Mouse (Mus musculus) myocyte (in vitro differentiated cells): ENCODE measurements around the gene Dvl1. TPM values are rescaled to one million over a fixed set of nuclear protein-coding genes. Genes with fewer than 3 reads are reported as not detected.

Experiments
- H3K27me3 ChIP-seq: one replicate; pipeline ENCODE4 v1.6.1; 2011; ENCODE audit not compliant: control insufficient read depth, insufficient read depth, insufficient read length
- H3K36me3 ChIP-seq: one replicate; pipeline ENCODE4 v1.6.1; 2011; ENCODE audit not compliant: control insufficient read depth, insufficient read depth
- H3K4me2 ChIP-seq: one replicate; pipeline ENCODE4 v1.6.1; 2011; ENCODE audit warnings: low read depth, control low read depth
- H3K4me3 ChIP-seq: one replicate; pipeline ENCODE4 v1.5.1; 2011; ENCODE audit warnings: mild to moderate bottlenecking, control low read depth, moderate library complexity
- H3K79me2 ChIP-seq: one replicate; pipeline ENCODE4 v1.6.1; 2011; ENCODE audit not compliant: control insufficient read depth, insufficient read depth
- H3ac ChIP-seq: one replicate; pipeline ENCODE4 v1.6.1; 2011; ENCODE audit not compliant: control insufficient read depth, insufficient read length
- CEBPB ChIP-seq: IDR thresholded peaks from 2 replicates; pipeline ENCODE4 v1.6.1; 2011; ENCODE audit warnings: mild to moderate bottlenecking, moderate library complexity; ENCODE audit not compliant: poor library complexity, insufficient read depth, severe bottlenecking
- E2F4 ChIP-seq: IDR thresholded peaks from one replicate; pipeline ENCODE4 v1.6.1; 2011; ENCODE audit warnings: mild to moderate bottlenecking, control low read depth, moderate library complexity; ENCODE audit not compliant: insufficient read depth
- MAX ChIP-seq: IDR thresholded peaks from one replicate; pipeline ENCODE4 v1.6.1; 2011; ENCODE audit warnings: low read depth, mild to moderate bottlenecking, control low read depth
- MYOD1 ChIP-seq, 3 experiments: IDR thresholded peaks; one replicate each; pipeline ENCODE4 v1.6.1; 2011; ENCODE audit warnings: control low read depth in 2 of 3, low read depth in 2 of 3, mild to moderate bottlenecking in 2 of 3, moderate library complexity in 1 of 3; ENCODE audit not compliant: insufficient read length in 2 of 3, control insufficient read depth in 1 of 3
- MYOG ChIP-seq, 3 experiments: IDR thresholded peaks; one replicate each; pipeline ENCODE4 v1.6.1; 2011; ENCODE audit warnings: control low read depth in 2 of 3, low read depth in 2 of 3, mild to moderate bottlenecking in 2 of 3; ENCODE audit not compliant: insufficient read length in 2 of 3, control insufficient read depth in 1 of 3, insufficient read depth in 1 of 3
- POLR2A ChIP-seq: IDR thresholded peaks from one replicate; pipeline ENCODE4 v1.6.1; 2011; ENCODE audit warnings: low read depth, mild to moderate bottlenecking, control low read depth, moderate library complexity; ENCODE audit not compliant: insufficient read length
- POLR2AphosphoS2 ChIP-seq: IDR thresholded peaks from one replicate; pipeline ENCODE4 v1.6.1; 2011; ENCODE audit warnings: low read depth, control low read depth; ENCODE audit not compliant: insufficient read length
- REST ChIP-seq: IDR thresholded peaks from one replicate; pipeline ENCODE4 v1.6.1; 2011; ENCODE audit warnings: mild to moderate bottlenecking, control low read depth, moderate library complexity; ENCODE audit not compliant: insufficient read depth, insufficient read length
- SRF ChIP-seq: IDR thresholded peaks from one replicate; pipeline ENCODE4 v1.6.1; 2011; ENCODE audit warnings: low read depth; ENCODE audit not compliant: control insufficient read depth, insufficient read length
- TCF12 ChIP-seq: IDR thresholded peaks from one replicate; pipeline ENCODE4 v1.6.1; 2011; ENCODE audit warnings: mild to moderate bottlenecking, control low read depth; ENCODE audit not compliant: poor library complexity, insufficient read depth, severe bottlenecking
- TCF3 ChIP-seq: IDR thresholded peaks from one replicate; pipeline ENCODE4 v1.6.1; 2011; ENCODE audit warnings: low read depth, control low read depth; ENCODE audit not compliant: insufficient read length
- USF1 ChIP-seq: IDR thresholded peaks from one replicate; pipeline ENCODE4 v1.6.1; 2011; ENCODE audit warnings: low read depth, mild to moderate bottlenecking, control low read depth, moderate library complexity
- polyA plus RNA-seq: library from polyadenylated mRNA; unstranded; fragments of >200 nt; fragmentation: generic; extraction: Trizol; gene quantifications from one replicate; pipeline ENCODE4 v1.2.1, GENCODE M21; 2012; ENCODE audit warnings: missing spikeins

Dvl1 gene
- polyA plus RNA-seq, 1 experiment = 98.4 TPM

GRCm38 (mm10) chr4:155851368-155851767 is 4.2 kb downstream of the Dvl1 start:
- no peaks in the 10 kb centered on the region for H3K27me3 ChIP-seq
- H3ac ChIP-seq = no peak overlapping the region
- no peaks in the 10 kb centered on the region for H3K36me3 ChIP-seq
- H3K4me2 ChIP-seq = peak overlapping the region; percentile 34
- peaks cover 45% of the 10 kb centered on the region for H3K79me2 ChIP-seq
- TF ChIP-seq USF1 (no peak), TCF12 (no peak), POLR2AphosphoS2 (no peak), SRF (no peak), TCF3 (no peak), MYOD1 (IDR thresholded peaks at IDR 0.05; ENCODE audit: control insufficient read depth in 1 of 3, insufficient read length in 2 of 3, low read depth in 2 of 3) (no peak), CEBPB (no peak), MYOG (IDR thresholded peaks at IDR 0.05; ENCODE audit: control insufficient read depth in 1 of 3, insufficient read depth in 1 of 3, insufficient read length in 2 of 3, low read depth in 2 of 3) (no peak), E2F4 (no peak), MAX (no peak), REST (no peak), POLR2A (no peak)
- no peak overlapping the region for H3K4me3 ChIP-seq

DNA sequence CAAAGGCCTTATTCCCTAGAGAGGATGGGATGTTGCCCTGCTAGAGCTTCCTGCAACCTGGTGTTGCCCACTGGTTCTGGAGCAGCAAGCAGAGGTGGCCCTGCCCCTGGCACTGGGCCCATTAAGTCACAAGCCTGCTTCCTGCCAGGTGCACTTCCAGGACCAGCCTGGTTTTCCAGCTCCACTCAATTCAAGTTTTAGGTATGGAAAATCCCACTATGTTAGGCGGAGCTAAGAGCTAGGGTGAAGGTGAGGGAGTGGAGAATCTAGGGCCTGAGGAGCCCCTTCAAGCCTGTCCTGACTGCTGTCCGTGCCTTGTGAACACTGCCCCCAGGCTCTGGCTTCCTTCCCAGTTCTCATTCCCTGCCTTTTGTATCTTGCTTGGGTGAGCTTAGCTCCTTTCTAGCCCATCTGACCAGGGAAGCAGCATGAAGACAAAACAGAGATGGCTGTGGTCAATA is 4.8 kb downstream of the Dvl1 start:
- Histone ChIP-seq H3K4me3 (no peak overlapping the region), H3K4me2 (no peak overlapping the region), H3K27me3 (no peaks in the 10 kb centered on the region), H3ac (no peak overlapping the region), H3K36me3 (no peaks in the 10 kb centered on the region), H3K79me2 (peaks cover 45% of the 10 kb centered on the region)
- TF ChIP-seq MYOG (IDR thresholded peaks at IDR 0.05; ENCODE audit: control insufficient read depth in 1 of 3, insufficient read depth in 1 of 3, insufficient read length in 2 of 3, low read depth in 2 of 3) (no peak), MYOD1 (IDR thresholded peaks at IDR 0.05; ENCODE audit: control insufficient read depth in 1 of 3, insufficient read length in 2 of 3, low read depth in 2 of 3) (no peak)

- TF ChIP-seq POLR2AphosphoS2 = no peak
- no peak for TF ChIP-seq TCF3
- no peak for TF ChIP-seq SRF
- TF ChIP-seq MAX = no peak
- no peak for TF ChIP-seq MYOD1 (IDR thresholded peaks at IDR 0.05; ENCODE audit: control insufficient read depth in 1 of 3, insufficient read length in 2 of 3, low read depth in 2 of 3)
- no peak for TF ChIP-seq MYOG (IDR thresholded peaks at IDR 0.05; ENCODE audit: control insufficient read depth in 1 of 3, insufficient read depth in 1 of 3, insufficient read length in 2 of 3, low read depth in 2 of 3)
- TF ChIP-seq REST = no peak
- TF ChIP-seq E2F4 = no peak
- H3K27me3 ChIP-seq = no peaks in the 10 kb centered on the region
- no peak overlapping the region for H3ac ChIP-seq
- H3K79me2 ChIP-seq = peaks cover 35% of the 10 kb centered on the region
- H3K4me2 ChIP-seq = no peak overlapping the region
- no peak overlapping the region for H3K4me3 ChIP-seq
- H3K36me3 ChIP-seq = no peaks in the 10 kb centered on the region
Measured at GRCm38 (mm10) chr4:155853421-155853820, 6.2 kb downstream of the Dvl1 start.

DNA sequence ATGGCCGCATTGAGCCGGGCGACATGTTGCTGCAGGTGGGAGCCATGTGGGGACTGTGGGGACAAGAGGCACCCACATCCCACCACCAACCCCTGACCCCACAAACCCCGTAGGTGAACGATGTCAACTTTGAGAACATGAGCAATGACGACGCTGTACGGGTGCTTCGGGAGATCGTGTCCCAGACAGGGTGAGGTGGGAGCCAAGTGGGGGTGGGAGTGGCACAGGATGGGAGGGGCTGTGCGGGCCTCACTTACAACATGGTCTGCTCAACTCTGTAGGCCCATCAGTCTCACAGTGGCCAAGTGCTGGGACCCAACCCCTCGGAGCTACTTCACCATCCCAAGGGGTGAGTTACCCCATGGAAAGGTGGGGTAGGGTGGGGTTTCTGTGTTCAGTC is 7.8 kb downstream of the Dvl1 start:
- peaks cover 3% of the 10 kb centered on the region for H3K36me3 ChIP-seq
- no peak overlapping the region for H3ac ChIP-seq
- H3K4me3 ChIP-seq = no peak overlapping the region
- peaks cover 20% of the 10 kb centered on the region for H3K79me2 ChIP-seq
- no peak overlapping the region for H3K4me2 ChIP-seq
- H3K27me3 ChIP-seq = no peaks in the 10 kb centered on the region
- no peak for TF ChIP-seq TCF3
- no peak for TF ChIP-seq MYOD1 (IDR thresholded peaks at IDR 0.05; ENCODE audit: control insufficient read depth in 1 of 3, insufficient read length in 2 of 3, low read depth in 2 of 3)
- TF ChIP-seq POLR2A = no peak
- TF ChIP-seq CEBPB = no peak
- TF ChIP-seq TCF12 = no peak
- no peak for TF ChIP-seq MYOG (IDR thresholded peaks at IDR 0.05; ENCODE audit: control insufficient read depth in 1 of 3, insufficient read depth in 1 of 3, insufficient read length in 2 of 3, low read depth in 2 of 3)
- TF ChIP-seq SRF = no peak
- no peak for TF ChIP-seq E2F4
- TF ChIP-seq POLR2AphosphoS2 = no peak

GRCm38 (mm10) chr4:155856071-155856470 is 8.9 kb downstream of the Dvl1 start:
- Histone ChIP-seq H3ac (no peak overlapping the region), H3K4me3 (no peak overlapping the region), H3K36me3 (peaks cover 4% of the 10 kb centered on the region), H3K79me2 (peaks cover 9% of the 10 kb centered on the region), H3K4me2 (no peak overlapping the region), H3K27me3 (no peaks in the 10 kb centered on the region)
- TF ChIP-seq POLR2A (no peak), CEBPB (no peak), USF1 (no peak), MYOD1 (IDR thresholded peaks at IDR 0.05; ENCODE audit: control insufficient read depth in 1 of 3, insufficient read length in 2 of 3, low read depth in 2 of 3) (no peak), TCF3 (no peak), POLR2AphosphoS2 (no peak), E2F4 (no peak), SRF (no peak), MAX (no peak), TCF12 (no peak), MYOG (IDR thresholded peaks at IDR 0.05; ENCODE audit: control insufficient read depth in 1 of 3, insufficient read depth in 1 of 3, insufficient read length in 2 of 3, low read depth in 2 of 3) (no peak), REST (no peak)
